Mouse (Mus musculus) heart, embryonic 15.5 days (tissue): ENCODE data around the gene Cacna1g. TPM values are rescaled to one million over a fixed set of nuclear protein-coding genes. Genes with fewer than 3 reads are reported as not detected.

Experiments used
- ATAC-seq: fragments of 200-750 bp; cut with Nextera tagmentation; replicated peaks from 2 replicates; pipeline ENCODE4 v1.8.0; 2017; ENCODE audit warnings: low read depth, moderate TSS enrichment; ENCODE audit not compliant: insufficient number of reproducible peaks, insufficient read depth, low FRiP score
- H3K27ac ChIP-seq: fragments of 300-500 bp; sonication (generic); 2 replicates; pipeline ENCODE4 v1.5.1; 2015; ENCODE audit warnings: mild to moderate bottlenecking, inconsistent platforms
- H3K27me3 ChIP-seq: fragments of 300-500 bp; sonication (generic); 2 replicates; pipeline ENCODE4 v1.6.1; 2015; ENCODE audit warnings: inconsistent platforms
- H3K36me3 ChIP-seq: fragments of 300-500 bp; sonication (generic); 2 replicates; pipeline ENCODE4 v1.6.1; 2015; ENCODE audit warnings: mild to moderate bottlenecking, inconsistent platforms
- H3K4me1 ChIP-seq: fragments of 300-500 bp; sonication (generic); replicated peaks from 2 replicates; pipeline ENCODE4 v1.6.1; 2015; ENCODE audit warnings: inconsistent platforms
- H3K4me2 ChIP-seq: fragments of 300-500 bp; sonication (generic); 2 replicates; pipeline ENCODE4 v1.6.1; 2015; ENCODE audit warnings: inconsistent platforms, mild to moderate bottlenecking, moderate library complexity
- H3K4me3 ChIP-seq: fragments of 300-500 bp; sonication (generic); 2 replicates; pipeline ENCODE4 v1.5.1; 2015; ENCODE audit warnings: mild to moderate bottlenecking, inconsistent platforms
- H3K9ac ChIP-seq: fragments of 300-500 bp; sonication (generic); 2 replicates; pipeline ENCODE4 v1.6.1; 2015; ENCODE audit warnings: mild to moderate bottlenecking, inconsistent platforms
- H3K9me3 ChIP-seq: fragments of 300-500 bp; sonication (generic); replicated peaks from 2 replicates; pipeline ENCODE4 v1.6.1; 2016; ENCODE audit warnings: inconsistent platforms
- WGBS: fragments of 180-500 bp; shearing (Covaris S2); methylation state at CpG from one replicate; pipeline ENCODE4 v1.1.7; 2015; ENCODE audit warnings: mixed read lengths; 5-methylcytosine and 5-hydroxymethylcytosine counted together
- polyA plus RNA-seq: library from polyadenylated mRNA; unstranded; fragments of >200 nt; fragmentation: Nextera tagmentation; extraction: Ambion mirVana; gene quantifications from 2 replicates; pipeline ENCODE4 v1.2.1, GENCODE M21; 2015

Cacna1g gene
- polyA plus RNA-seq, 1 experiment from 2014 or later: 6.4 TPM

DNA sequence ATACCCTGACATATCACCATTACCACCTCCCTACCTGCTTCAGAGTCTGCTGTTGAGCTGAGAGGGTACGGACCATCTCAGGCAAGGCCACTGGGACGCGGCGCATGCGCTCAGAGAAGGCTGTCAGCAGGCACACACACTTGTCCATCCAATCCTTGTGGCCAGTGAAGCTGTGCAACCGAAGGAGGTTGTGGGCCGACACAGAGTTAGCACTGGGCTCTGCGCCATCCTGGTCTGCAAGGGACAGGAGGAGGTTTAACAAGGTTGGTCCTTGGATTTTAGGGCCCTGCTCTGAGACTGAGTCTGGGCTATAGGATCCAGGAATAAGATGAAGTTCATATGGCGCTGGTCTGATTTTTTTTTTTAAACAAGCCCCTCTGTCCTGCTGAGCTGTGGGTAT, 6.4 kb upstream of the Cacna1g start:
- no peak for ATAC-seq
- H3K4me2 ChIP-seq: no peak overlapping the region
- 81% methylated on average over 9 of the region's 9 CpGs for WGBS
- H3K9ac ChIP-seq: no peak overlapping the region
- no peaks in the 10 kb centered on the region for H3K9me3 ChIP-seq
- H3K4me1 ChIP-seq: peaks cover 7% of the 10 kb centered on the region
- no peaks in the 10 kb centered on the region for H3K36me3 ChIP-seq
- peaks cover 45% of the 10 kb centered on the region for H3K27me3 ChIP-seq
- H3K4me3 ChIP-seq: no peak overlapping the region
- H3K27ac ChIP-seq: no peak overlapping the region

DNA sequence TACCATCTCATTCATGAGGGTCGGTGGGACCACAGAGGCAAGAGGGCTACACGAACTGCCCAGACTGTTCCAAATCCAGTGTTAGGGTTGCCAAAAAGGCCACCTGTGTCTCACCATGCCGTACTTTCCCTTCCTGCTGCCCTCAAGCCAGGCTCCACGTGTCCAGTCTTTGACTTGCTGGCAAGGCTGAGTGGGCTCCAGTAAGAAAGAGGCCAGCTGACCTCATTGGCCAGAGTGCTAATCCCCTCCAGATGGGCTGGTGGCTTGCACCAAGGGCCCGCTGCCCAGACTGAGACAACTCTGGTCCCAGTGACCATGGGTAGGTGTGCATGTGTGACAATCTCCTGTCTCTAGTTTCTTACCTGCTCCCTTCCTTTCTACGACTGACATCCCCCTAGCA, 3.7 kb upstream of the Cacna1g start:
- no peak for ATAC-seq
- Histone ChIP-seq H3K4me2 (no peak overlapping the region), H3K9ac (no peak overlapping the region), H3K9me3 (no peaks in the 10 kb centered on the region), H3K4me3 (no peak overlapping the region), H3K4me1 (peaks cover 29% of the 10 kb centered on the region), H3K27ac (no peak overlapping the region), H3K36me3 (no peaks in the 10 kb centered on the region), H3K27me3 (peaks cover 62% of the 10 kb centered on the region)
- WGBS: 66% methylated on average over 6 of the region's 6 CpGs

DNA sequence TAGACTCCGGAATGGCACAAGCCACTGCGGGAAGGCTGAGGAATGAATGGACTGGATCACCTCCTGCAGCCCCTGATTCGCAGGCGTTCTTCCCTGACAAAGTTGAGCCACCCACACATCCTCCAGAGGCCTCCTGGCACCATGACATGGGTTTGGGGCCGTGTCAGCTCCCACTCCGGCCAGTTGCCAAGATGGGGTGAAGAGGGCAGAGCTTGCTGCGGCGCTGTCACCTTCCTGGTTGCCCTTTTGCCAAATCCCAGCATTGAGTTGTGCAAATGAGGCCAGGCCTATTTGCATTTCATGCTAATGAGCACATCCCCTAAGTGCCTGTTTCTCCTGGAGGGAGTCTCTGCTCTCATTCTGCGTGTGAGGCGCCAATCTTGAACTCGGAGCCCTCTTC, 1.7 kb upstream of the Cacna1g start:
- no peaks in the 10 kb centered on the region for H3K9me3 ChIP-seq
- no peak overlapping the region for H3K27ac ChIP-seq
- no peak overlapping the region for H3K4me3 ChIP-seq
- peaks cover 41% of the 10 kb centered on the region for H3K4me1 ChIP-seq
- H3K36me3 ChIP-seq: no peaks in the 10 kb centered on the region
- H3K9ac ChIP-seq: no peak overlapping the region
- no peak for ATAC-seq
- H3K4me2 ChIP-seq: no peak overlapping the region
- WGBS: 22% methylated on average over 11 of the region's 11 CpGs
- H3K27me3 ChIP-seq: peaks cover 79% of the 10 kb centered on the region

DNA sequence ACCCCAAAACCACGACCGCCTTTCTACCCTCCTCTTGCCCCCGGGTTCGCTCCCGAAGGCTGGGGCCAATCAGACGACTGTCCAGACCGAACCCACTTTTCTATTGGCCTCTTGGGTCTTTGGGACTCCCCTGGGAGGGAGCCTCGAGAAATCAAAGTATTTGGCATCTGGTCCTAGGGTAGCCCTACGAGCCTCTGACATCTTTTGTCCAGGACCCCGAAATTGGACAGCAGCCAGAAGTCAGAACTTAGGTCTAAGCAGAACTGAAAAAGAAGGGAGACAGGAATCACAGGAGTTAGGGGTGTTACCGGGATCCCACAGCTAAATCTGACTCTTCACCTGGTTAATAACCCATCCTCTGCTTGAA, 529 bp upstream of the Cacna1g start:
- peaks cover 79% of the 10 kb centered on the region for H3K27me3 ChIP-seq
- H3K4me3 ChIP-seq: peak overlapping the region; percentile 58
- no peak for ATAC-seq
- no peaks in the 10 kb centered on the region for H3K9me3 ChIP-seq
- no peak overlapping the region for H3K27ac ChIP-seq
- peaks cover 48% of the 10 kb centered on the region for H3K4me1 ChIP-seq
- WGBS: 0% methylated on average over 11 of the region's 11 CpGs
- H3K36me3 ChIP-seq: no peaks in the 10 kb centered on the region
- H3K4me2 ChIP-seq: peak overlapping the region; percentile 92
- peak overlapping the region; percentile 62 for H3K9ac ChIP-seq

DNA sequence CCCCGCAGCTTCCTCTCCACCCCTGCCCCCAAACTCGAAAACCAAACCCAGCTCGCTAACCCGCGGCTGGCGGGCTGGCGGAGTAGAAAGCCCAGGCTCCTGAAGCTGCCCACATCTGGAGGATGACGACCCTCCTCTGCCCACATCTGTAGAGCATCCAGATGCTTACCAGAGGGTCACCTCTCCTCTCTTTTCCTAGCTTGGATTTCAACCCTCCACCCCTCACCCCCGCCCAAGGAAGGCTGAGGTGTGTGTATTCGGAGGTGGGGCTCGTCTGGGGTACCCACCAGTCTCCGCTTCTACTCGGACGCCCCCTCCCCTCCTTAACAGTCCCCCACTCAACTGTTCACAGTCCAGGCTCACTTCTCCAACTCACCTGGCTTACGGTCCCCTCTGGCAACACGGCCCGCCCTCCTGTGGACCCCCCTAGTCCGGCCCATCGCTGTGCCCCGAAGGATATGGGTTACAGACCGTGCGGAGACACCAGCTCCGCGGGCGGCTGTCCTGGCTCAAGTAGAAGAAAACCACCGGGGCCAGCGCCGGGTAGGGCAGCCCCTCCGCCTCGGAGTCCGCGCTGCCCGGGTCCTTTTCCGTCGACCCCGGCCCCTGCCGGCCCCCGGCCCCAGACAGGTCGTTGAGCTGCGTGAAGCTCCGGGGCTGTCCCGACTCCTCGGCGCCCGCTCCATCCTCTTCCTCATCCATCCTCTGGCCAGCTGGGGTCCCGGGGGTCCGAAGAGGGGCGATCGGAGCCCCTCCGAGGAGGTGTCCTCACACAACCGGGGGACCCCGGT, 887 bp downstream of the Cacna1g start:
- peak overlapping the region; percentile 92 for H3K4me2 ChIP-seq
- H3K36me3 ChIP-seq: no peaks in the 10 kb centered on the region
- peak overlapping the region; percentile 58 for H3K4me3 ChIP-seq
- no peaks in the 10 kb centered on the region for H3K9me3 ChIP-seq
- peak overlapping the region; percentile 62 for H3K9ac ChIP-seq
- H3K27ac ChIP-seq: peak overlapping the region; percentile 61
- ATAC-seq: no peak
- H3K4me1 ChIP-seq: peaks cover 62% of the 10 kb centered on the region
- H3K27me3 ChIP-seq: peaks cover 66% of the 10 kb centered on the region
- WGBS: under 1% methylated on average over 52 of the region's 52 CpGs

DNA sequence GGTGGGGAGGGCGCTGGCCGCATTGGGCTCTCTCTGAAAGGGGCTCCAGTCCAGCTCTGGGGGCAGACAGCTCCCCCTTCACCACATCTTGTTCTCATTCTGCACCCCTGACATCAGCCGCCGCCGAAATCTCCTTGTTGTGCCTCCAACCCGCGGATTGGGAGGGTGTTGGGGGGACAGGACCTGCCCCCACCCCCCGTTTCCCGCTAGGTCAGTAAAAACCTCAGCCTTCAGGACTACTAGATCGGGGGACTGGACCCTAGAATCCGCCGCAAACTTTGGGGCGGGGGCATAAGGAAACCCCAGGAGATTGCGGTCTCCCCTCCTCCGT, 1.4 kb downstream of the Cacna1g start:
- Histone ChIP-seq H3K36me3 (no peaks in the 10 kb centered on the region), H3K4me2 (peak overlapping the region; percentile 92), H3K9me3 (no peaks in the 10 kb centered on the region), H3K27me3 (peaks cover 61% of the 10 kb centered on the region), H3K4me3 (peak overlapping the region; percentile 58), H3K4me1 (peaks cover 67% of the 10 kb centered on the region), H3K27ac (no peak overlapping the region), H3K9ac (peak overlapping the region; percentile 62)
- under 1% methylated on average over 15 of the region's 15 CpGs for WGBS
- no peak for ATAC-seq

DNA sequence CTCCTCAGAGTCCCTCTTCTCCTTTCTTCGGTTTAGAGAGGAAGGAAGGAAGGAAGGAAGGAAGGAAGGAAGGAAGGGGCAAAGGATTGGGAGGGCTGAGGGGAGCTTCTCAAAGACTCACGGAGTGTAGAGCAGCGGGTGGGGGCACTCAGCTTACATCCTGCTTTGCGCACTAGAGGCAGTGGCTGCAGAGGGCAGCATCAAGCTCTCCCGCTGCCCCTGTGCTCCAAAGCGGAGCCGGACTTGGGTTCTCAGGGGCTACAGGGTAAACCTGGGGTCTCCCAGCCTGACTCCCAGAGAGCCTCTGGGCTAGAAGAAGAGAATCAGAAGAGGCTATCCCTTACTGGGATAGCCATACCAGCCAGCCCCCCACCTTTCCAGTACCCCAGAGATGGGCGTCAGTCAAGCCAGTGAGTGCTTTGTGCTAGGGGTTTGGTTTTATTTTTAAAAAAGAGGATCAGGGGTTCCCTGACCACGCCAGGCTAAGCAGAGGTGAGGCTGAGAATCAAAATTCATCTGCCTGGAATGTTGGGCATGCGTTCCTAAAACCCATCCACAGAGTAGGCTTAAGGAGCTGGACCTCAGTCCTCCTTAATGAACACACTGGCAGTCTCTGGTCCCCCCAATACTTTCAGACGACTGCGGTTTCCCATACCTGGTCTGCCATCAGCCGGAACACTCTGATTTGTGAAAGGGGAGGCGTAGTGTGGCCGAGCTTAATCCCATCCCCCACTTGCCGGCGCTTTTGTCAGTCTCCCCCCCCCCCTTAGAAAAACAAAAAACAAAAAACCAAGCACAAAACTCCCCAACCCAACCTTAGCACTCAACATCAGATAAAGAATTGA, 2.0 kb downstream of the Cacna1g start:
- 9% methylated on average over 17 of the region's 17 CpGs for WGBS
- no peaks in the 10 kb centered on the region for H3K9me3 ChIP-seq
- peak overlapping the region; percentile 58 for H3K4me3 ChIP-seq
- H3K27ac ChIP-seq: no peak overlapping the region
- no peak for ATAC-seq
- H3K27me3 ChIP-seq: peaks cover 55% of the 10 kb centered on the region
- H3K36me3 ChIP-seq: no peaks in the 10 kb centered on the region
- H3K4me1 ChIP-seq: peaks cover 71% of the 10 kb centered on the region
- peak overlapping the region; percentile 92 for H3K4me2 ChIP-seq
- H3K9ac ChIP-seq: peak overlapping the region; percentile 62

DNA sequence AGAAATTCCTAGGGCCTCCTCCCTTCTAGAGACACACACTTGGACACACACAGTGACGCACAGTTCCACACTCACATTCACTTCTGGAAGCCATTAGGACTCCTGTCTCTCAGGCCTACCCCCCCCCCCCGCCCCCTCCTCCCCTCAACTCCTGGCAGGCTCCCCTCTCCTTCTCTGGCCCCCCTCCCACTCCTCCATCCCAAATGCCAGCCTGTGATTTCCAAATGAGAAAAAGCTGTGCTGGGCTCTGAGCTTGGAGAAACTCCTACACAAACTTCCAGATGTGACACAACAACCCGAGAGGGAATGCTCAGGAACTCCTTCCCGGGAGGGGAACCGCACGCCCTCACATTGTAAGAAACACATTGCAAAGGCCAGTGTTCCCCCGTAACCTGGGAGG, 3.6 kb downstream of the Cacna1g start:
- no peaks in the 10 kb centered on the region for H3K36me3 ChIP-seq
- no peak overlapping the region for H3K4me3 ChIP-seq
- no peaks in the 10 kb centered on the region for H3K9me3 ChIP-seq
- no peak overlapping the region for H3K4me2 ChIP-seq
- ATAC-seq: no peak
- H3K9ac ChIP-seq: no peak overlapping the region
- peaks cover 65% of the 10 kb centered on the region for H3K4me1 ChIP-seq
- WGBS: 46% methylated on average over 6 of the region's 7 CpGs
- peaks cover 40% of the 10 kb centered on the region for H3K27me3 ChIP-seq
- H3K27ac ChIP-seq: no peak overlapping the region

DNA sequence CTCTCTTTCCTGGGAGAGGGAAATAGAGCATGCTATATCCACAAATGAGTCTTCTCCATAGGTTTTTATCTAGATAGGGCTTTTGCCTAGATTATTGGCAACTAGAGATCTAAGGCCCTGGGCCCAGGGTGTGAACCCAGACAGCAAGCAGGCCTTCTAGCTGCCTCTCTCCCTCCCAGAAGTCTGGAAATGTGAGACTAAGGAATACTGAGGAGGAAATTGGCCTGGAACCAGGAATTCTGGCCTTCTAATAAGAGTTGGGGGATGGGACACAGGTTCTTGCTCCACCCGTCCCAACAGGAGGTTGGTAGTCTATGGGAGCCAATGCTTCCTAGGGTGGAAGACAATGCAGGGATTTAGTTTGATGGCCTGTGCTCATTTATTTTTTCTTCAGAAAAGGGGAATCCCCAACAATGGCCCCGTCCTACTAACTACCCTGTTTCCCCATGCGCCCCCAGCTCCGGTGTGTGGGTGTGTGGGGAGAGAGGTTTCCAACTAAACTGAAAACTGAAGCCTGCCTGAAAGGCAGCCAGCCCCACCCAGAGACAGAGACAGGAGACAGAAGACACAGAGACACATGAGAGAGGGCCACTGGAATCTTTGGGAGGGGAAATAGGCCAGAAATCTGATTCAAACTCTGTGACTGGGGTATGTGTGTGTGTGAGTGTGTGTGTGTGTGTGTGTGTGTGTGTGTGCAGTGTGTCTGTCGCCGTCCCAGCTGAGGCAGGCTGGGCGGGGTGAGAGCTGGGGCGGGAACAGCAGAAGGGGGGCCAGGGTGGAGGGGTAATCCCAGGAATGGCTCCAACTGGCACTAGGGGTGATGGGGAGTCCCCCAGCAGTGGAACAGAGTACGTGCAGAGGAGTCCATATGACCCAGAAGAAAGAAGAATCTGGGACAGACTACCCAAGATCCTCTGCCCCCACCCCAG, 4.6 kb downstream of the Cacna1g start:
- Histone ChIP-seq H3K4me3 (no peak overlapping the region), H3K27ac (peak overlapping the region; percentile 0; the same call in 1 of the 2 replicates), H3K9ac (no peak overlapping the region), H3K4me2 (no peak overlapping the region), H3K27me3 (peaks cover 30% of the 10 kb centered on the region), H3K4me1 (peaks cover 65% of the 10 kb centered on the region), H3K9me3 (no peaks in the 10 kb centered on the region), H3K36me3 (no peaks in the 10 kb centered on the region)
- 41% methylated on average over 9 of the region's 9 CpGs for WGBS
- ATAC-seq: no peak

DNA sequence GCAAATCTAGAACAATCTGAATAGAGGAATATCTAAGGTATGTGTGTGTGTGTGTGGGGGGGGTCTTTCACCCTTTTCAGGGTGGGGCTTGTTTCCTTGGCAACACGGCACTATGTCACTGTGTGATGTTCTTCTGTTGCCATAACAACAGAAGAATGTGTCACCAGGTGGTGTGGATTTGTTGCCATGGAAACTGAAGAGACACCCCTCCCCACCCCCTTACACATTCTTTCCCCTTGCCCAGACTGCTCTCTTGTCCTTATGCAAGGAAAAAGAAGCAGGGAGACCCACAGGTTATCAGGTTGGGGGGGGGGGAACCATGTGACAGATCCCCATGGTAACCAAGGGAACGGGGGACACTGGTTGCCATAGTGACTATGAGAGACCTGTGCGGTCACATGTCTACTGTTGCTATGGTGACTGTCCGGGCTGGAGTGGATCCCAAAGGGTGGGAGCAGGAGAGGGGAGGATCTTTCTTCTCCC, 5.4 kb downstream of the Cacna1g start:
- WGBS: 40% methylated on average over 4 of the region's 4 CpGs
- no peak for ATAC-seq
- Histone ChIP-seq H3K36me3 (no peaks in the 10 kb centered on the region), H3K27me3 (peaks cover 27% of the 10 kb centered on the region), H3K9me3 (no peaks in the 10 kb centered on the region), H3K4me1 (peaks cover 61% of the 10 kb centered on the region), H3K27ac (no peak overlapping the region), H3K4me3 (no peak overlapping the region), H3K9ac (no peak overlapping the region), H3K4me2 (no peak overlapping the region)

DNA sequence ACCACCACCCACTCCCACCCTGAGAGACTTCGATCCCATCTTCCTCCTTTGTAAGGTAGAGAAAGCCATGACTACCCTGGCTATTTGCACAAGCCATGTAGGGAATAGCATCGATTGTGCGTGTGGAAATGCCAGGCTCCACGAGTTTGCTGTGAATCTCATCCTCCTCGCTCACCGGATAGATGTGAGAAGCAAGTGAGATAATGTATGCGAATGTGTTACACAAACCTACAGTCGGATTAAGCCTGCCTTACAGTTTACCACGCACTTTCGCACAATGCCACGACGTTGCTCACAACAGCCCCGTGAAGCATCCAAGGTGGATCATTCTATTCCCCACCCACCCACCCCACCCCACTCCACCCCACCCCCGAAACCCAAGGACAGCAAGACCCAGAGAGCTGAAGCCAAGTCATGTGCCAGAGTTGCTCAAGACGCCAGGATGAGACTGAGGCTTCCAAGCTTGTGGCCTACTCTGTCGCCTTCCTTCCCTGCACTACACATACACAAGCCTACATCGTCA, 7.6 kb downstream of the Cacna1g start:
- Histone ChIP-seq H3K9me3 (no peaks in the 10 kb centered on the region), H3K27ac (no peak overlapping the region), H3K4me2 (no peak overlapping the region), H3K9ac (no peak overlapping the region), H3K36me3 (no peaks in the 10 kb centered on the region), H3K4me3 (no peak overlapping the region), H3K27me3 (peaks cover 6% of the 10 kb centered on the region; the same call in 1 of the 2 replicates), H3K4me1 (peaks cover 39% of the 10 kb centered on the region)
- WGBS: 85% methylated on average over 17 of the region's 17 CpGs
- no peak for ATAC-seq
